Mouse (Mus musculus): Measurements from ENCODE around the gene Gon4l. TPM values are rescaled to one million over a fixed set of nuclear protein-coding genes. Genes with fewer than 3 reads are reported as not detected.
A peak's percentile ranks its signal among the peaks of the same experiment; 100 is the strongest.

The Gon4l gene
- total and polyA plus RNA-seq, 3 experiments, result 16.5 to 32.9 (median 26.4) TPM

GRCm38 (mm10) chr3:88949786-88950575 lies 115.0 kb downstream of the Gon4l start (continued):
- TF ChIP-seq CHD2 (IDR thresholded peaks at IDR 0.05; ENCODE audit: low read length) (no peak), MAZ (IDR thresholded peaks at IDR 0.05; ENCODE audit: low read depth, low read length) (peak; percentile 97), MYC (IDR thresholded peaks at IDR 0.05; ENCODE audit: low read depth, low read length) (no peak), CTCF (conservative IDR thresholded peaks at IDR 0.05 in 1 of 2, IDR thresholded peaks at IDR 0.05 in 1 of 2; ENCODE audit: low read depth in 2 of 2, low read length in 2 of 2) (no peak), USF2 (conservative IDR thresholded peaks at IDR 0.05; ENCODE audit: low read depth, low read length) (no peak), JUN (IDR thresholded peaks at IDR 0.05; ENCODE audit: insufficient read depth, low read depth, low read length) (no peak), BHLHE40 (IDR thresholded peaks at IDR 0.05; ENCODE audit: low read depth, low read length) (peak; percentile 86), E2F4 (IDR thresholded peaks at IDR 0.05; ENCODE audit: insufficient replicate concordance, low read depth, low read length) (no peak), MAX (IDR thresholded peaks at IDR 0.05; ENCODE audit: low read length) (peak; percentile 27; the same call in 1 of the 2 replicates), MXI1 (IDR thresholded peaks at IDR 0.05; ENCODE audit: low read depth, low read length) (no peak; the same call in 1 of the 2 replicates), GABPA (IDR thresholded peaks at IDR 0.05; ENCODE audit: insufficient replicate concordance, low read depth, low read length) (no peak)

- H3K27me3 ChIP-seq (replicated peaks), result no peaks in the 10 kb centered on the region
- dilution Hi-C loops (cut with MboI; ENCODE audit: extremely low pct_ligation_motif_present, extremely low pct_unique_long_range_greater_than_20kb, low sequenced_read_pairs), result no loop called here
- peak within 1 kb of the TSS; percentile 81 to 88 (median 82) for H3K4me3 ChIP-seq (replicated peaks in 1 of 3; ENCODE audit: low read depth in 2 of 3, low read length in 2 of 3, poor library complexity in 1 of 3)
- peak within 1 kb of the TSS; percentile 88 for H3K27ac ChIP-seq (ENCODE audit: insufficient read depth, low read depth)
- TF ChIP-seq TCF12 (IDR thresholded peaks at IDR 0.05; ENCODE audit: low read depth, low read length), result peak; percentile 58
- no peak for TF ChIP-seq TBP (conservative IDR thresholded peaks at IDR 0.05; ENCODE audit: low read depth, low read length)
- peak; percentile 78 for TF ChIP-seq SIN3A (IDR thresholded peaks at IDR 0.05; ENCODE audit: low read length)
- 0 out of 2 replicates have a peak, but pooled peaks have one; percentile 23 for TF ChIP-seq BHLHE40 (IDR thresholded peaks at IDR 0.05; ENCODE audit: low read depth, low read length)
- TF ChIP-seq ELF1 (IDR thresholded peaks at IDR 0.05; ENCODE audit: low read depth, low read length), result peak; percentile 46; the same call in 1 of the 2 replicates
- TF ChIP-seq CHD1 (IDR thresholded peaks at IDR 0.05; ENCODE audit: low read depth, low read length), result peak; percentile 69; the same call in 1 of the 2 replicates
- 0 out of 2 replicates have a peak, but pooled peaks have one; percentile 12 for TF ChIP-seq ETS1 (conservative IDR thresholded peaks at IDR 0.05; ENCODE audit: low read depth, low read length)
- TF ChIP-seq ZNF384 (IDR thresholded peaks at IDR 0.05; ENCODE audit: low read depth, low read length), result no peak
- TF ChIP-seq ZC3H11A (IDR thresholded peaks at IDR 0.05; ENCODE audit: low read depth, low read length), result no peak
- TF ChIP-seq SMC3 (IDR thresholded peaks at IDR 0.05; ENCODE audit: low read depth, low read length), result no peak
- TF ChIP-seq GABPA (IDR thresholded peaks at IDR 0.05; ENCODE audit: insufficient replicate concordance, low read depth, low read length), result no peak
- peak; percentile 53 for TF ChIP-seq NELFE (IDR thresholded peaks at IDR 0.05; ENCODE audit: low read depth, low read length)
- peak; percentile 69 for TF ChIP-seq MAX (IDR thresholded peaks at IDR 0.05; ENCODE audit: low read length)
- TF ChIP-seq USF1 (IDR thresholded peaks at IDR 0.05; ENCODE audit: low read depth, low read length), result no peak
- peak; percentile 53; the same call in 1 of the 2 replicates for TF ChIP-seq IRF4 (IDR thresholded peaks at IDR 0.05; ENCODE audit: low read depth, low read length)
- TF ChIP-seq POLR2AphosphoS2 (IDR thresholded peaks at IDR 0.05; ENCODE audit: low read depth, low read length), result no peak
- TF ChIP-seq JUN (IDR thresholded peaks at IDR 0.05; ENCODE audit: insufficient read depth, low read depth, low read length), result no peak
- peak; percentile 59 for TF ChIP-seq HCFC1 (IDR thresholded peaks at IDR 0.05; ENCODE audit: low read depth, low read length)
- peak; percentile 84 for TF ChIP-seq CHD2 (IDR thresholded peaks at IDR 0.05; ENCODE audit: low read length)
- TF ChIP-seq E2F4 (IDR thresholded peaks at IDR 0.05; ENCODE audit: insufficient replicate concordance, low read depth, low read length), result no peak
- TF ChIP-seq MAZ (IDR thresholded peaks at IDR 0.05; ENCODE audit: low read depth, low read length), result peak; percentile 76
- TF ChIP-seq PAX5 (IDR thresholded peaks at IDR 0.05; ENCODE audit: low read length), result no peak
- no peak; the same call in 1 of the 2 replicates for TF ChIP-seq NRF1 (IDR thresholded peaks at IDR 0.05; ENCODE audit: low read depth, low read length)
- TF ChIP-seq MYC (IDR thresholded peaks at IDR 0.05; ENCODE audit: low read depth, low read length), result no peak
- TF ChIP-seq RAD21 (IDR thresholded peaks at IDR 0.05; ENCODE audit: low read depth, low read length), result no peak; the same call in 1 of the 2 replicates
- TF ChIP-seq ZKSCAN1 (IDR thresholded peaks at IDR 0.05; ENCODE audit: borderline replicate concordance, low read depth, low read length), result no peak
- in situ Hi-C loops (cut with MboI; ENCODE audit: low pct_ligation_motif_present, low pct_unique_long_range_greater_than_20kb, low sequenced_read_pairs), result no loop called here
- H3K79me2 ChIP-seq (replicated peaks; ENCODE audit: control insufficient read depth, extremely low read depth, insufficient read depth, poor library complexity, severe bottlenecking), result peaks cover 58% of the 10 kb centered on the region
- H3K9me3 ChIP-seq (replicated peaks; ENCODE audit: low read length), result no peaks in the 10 kb centered on the region
- peaks cover 0 to 10% of the 10 kb centered on the region in 2 experiments for H3K36me3 ChIP-seq (replicated peaks in 1 of 2; ENCODE audit: control insufficient read depth in 1 of 2, insufficient read depth in 1 of 2, low read length in 1 of 2)
- peak within 1 kb of the TSS; percentile 92 for H3K4me2 ChIP-seq (ENCODE audit: insufficient read depth, low read depth, poor library complexity, severe bottlenecking)
- peaks cover 4 to 37% of the 10 kb centered on the region in 2 experiments; a peak in 3 of 4 replicates for H3K4me1 ChIP-seq (ENCODE audit: control insufficient read depth in 1 of 2, insufficient read depth in 2 of 2)
- DNase-seq (ENCODE audit: extremely low read depth), result peak; percentile 74
- peak within 1 kb of the TSS; percentile 82 for H3K9ac ChIP-seq (ENCODE audit: insufficient read depth, low read depth)
These were observed 115.7 kb downstream of the Gon4l start, which contains the start of the genes Ash1l and Dap3 for GRCm38 (mm10) chr3:88950576-88951326. Gene Ash1l, plus strand, starts transcription at chr3:88950622. Gene Dap3, minus strand, starts transcription at chr3:88951181.

Data from CH12.LX (cell line).